Mouse (Mus musculus): ENCODE measurements around the gene Maz. TPM values are rescaled to one million over a fixed set of nuclear protein-coding genes. Genes with fewer than 3 reads are reported as not detected.

Maz gene
- polyA plus RNA-seq, 1 experiment from 2014 or later: 59.8 TPM

DNA sequence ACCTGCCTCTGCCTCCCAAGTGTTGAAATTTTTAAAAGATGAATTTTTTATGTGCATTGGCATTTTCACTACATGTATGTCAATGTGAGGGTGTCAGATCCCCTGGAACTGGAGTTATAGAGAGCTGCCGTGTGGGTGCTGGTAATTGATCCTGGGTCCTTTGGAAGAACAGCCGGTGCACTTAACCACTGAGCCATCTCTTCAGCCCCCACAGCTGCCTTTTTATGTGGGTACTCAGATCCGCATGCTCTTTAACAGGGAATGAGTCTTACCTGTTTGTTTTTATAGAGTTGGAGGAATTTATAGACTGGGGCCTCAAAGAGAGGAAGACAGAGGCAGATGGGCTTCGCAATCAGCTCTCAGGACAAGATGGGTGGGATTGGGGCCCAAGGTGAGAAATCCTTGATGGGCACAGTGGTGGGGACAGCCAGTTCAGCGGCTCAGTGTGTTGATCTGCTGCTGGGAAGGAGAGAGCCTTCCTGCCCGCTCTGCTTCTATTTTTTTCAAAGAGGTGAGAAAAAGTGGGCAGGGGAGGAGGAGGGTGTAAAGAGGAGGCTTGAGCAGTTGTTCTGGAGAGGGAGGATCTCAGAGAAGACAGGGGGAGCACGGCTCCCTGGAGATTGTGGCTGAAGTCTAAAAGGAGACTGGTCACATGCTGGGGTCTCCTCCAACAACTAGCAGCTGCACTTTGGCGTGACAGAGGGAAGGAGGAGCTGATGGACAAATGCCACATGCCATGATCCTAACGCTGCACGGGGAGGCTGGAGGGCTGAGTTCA is 42.0 kb downstream of the Maz start:
- H3K36me3 ChIP-seq: peaks cover 17% of the 10 kb centered on the region
- no peaks in the 10 kb centered on the region for H3K4me1 ChIP-seq (replicated peaks)
- WGBS: 69% methylated on average over 10 of the region's 10 CpGs
- H3K27me3 ChIP-seq: no peaks in the 10 kb centered on the region
- no peak overlapping the region for H3K4me3 ChIP-seq
- no peak overlapping the region for H3K27ac ChIP-seq
- H3K9me3 ChIP-seq: no peaks in the 10 kb centered on the region
- ATAC-seq (ENCODE audit: low FRiP score): no peak
- H3K9ac ChIP-seq: no peak overlapping the region
- no peak overlapping the region for H3K4me2 ChIP-seq

DNA sequence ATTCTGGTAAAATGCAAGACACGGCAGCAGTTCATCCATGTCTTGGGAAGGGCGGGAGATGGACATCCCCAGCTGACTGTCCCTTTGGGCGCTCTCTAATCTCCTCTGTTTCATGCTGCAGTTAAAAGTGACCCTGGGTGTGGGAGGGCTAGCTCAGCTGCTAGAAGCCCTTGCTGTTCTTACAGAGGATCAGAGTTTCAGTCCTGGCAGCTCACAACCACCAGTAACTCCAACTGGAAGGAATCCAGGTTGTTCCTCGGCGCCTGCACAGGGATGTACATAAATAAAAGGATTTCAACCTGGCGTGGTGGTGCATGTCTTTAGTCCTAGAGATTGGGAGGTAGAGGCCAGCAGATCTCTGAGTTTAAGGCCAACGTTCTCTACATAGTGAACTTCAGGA is 43.7 kb downstream of the Maz start:
- Histone ChIP-seq H3K9ac (no peak overlapping the region), H3K4me1 (replicated peaks) (peaks cover 5% of the 10 kb centered on the region; the same call in 1 of the 2 replicates), H3K27ac (no peak overlapping the region), H3K4me3 (no peak overlapping the region), H3K4me2 (no peak overlapping the region), H3K9me3 (no peaks in the 10 kb centered on the region), H3K27me3 (no peaks in the 10 kb centered on the region), H3K36me3 (peaks cover 34% of the 10 kb centered on the region)
- WGBS: 85% methylated on average over 7 of the region's 7 CpGs
- ATAC-seq (ENCODE audit: low FRiP score): no peak

DNA sequence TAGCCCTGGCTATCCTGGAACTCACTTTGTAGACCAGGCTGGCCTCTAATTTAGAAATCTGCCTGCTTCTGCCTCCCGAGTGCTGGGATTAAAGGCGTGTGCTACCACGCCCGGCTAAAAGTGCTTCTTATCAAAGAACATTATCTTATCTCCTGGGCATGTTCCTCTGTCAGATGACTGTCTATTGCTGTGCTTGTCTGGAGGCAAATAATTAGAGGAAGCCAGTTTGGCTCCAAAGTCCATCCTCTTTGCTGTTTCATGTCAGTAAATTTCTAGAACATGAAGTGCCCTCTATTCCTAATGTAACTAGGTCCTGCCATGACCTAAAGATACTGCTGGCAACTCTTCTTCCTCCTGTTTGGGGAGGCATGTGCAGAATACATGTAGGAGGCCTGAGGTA is 44.8 kb downstream of the Maz start:
- Histone ChIP-seq H3K9me3 (no peaks in the 10 kb centered on the region), H3K4me3 (no peak overlapping the region), H3K27me3 (no peaks in the 10 kb centered on the region), H3K4me2 (no peak overlapping the region), H3K27ac (no peak overlapping the region), H3K36me3 (peaks cover 38% of the 10 kb centered on the region), H3K9ac (no peak overlapping the region), H3K4me1 (replicated peaks) (peaks cover 15% of the 10 kb centered on the region)
- WGBS: 96% methylated on average over 4 of the region's 4 CpGs
- ATAC-seq (ENCODE audit: low FRiP score): no peak

DNA sequence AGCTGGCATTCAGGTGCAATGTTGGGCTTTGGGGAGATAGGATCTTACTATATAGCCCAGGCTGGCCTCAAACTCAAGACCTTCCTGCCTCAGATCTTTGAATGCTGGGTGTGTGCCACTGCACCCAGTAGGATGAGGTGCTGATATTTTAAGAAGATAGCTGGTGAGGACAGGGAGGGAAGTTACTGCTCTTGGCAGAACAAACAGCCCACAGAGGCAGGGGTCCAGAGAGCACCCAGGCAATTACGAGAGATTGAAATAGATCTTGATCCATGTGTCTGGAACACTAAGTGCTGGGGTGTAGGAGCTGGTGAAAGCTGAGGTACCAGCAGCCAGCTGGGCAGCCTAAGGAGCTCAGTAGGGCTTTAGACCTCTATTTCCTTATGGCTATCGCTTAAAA is 45.2 kb downstream of the Maz start:
- H3K4me2 ChIP-seq: no peak overlapping the region
- peaks cover 38% of the 10 kb centered on the region for H3K36me3 ChIP-seq
- H3K9me3 ChIP-seq: no peaks in the 10 kb centered on the region
- ATAC-seq (ENCODE audit: low FRiP score): no peak
- H3K9ac ChIP-seq: no peak overlapping the region
- H3K4me1 ChIP-seq (replicated peaks): peaks cover 17% of the 10 kb centered on the region
- WGBS: 85% methylated on average over 2 of the region's 2 CpGs
- no peaks in the 10 kb centered on the region for H3K27me3 ChIP-seq
- H3K4me3 ChIP-seq: no peak overlapping the region
- H3K27ac ChIP-seq: no peak overlapping the region

DNA sequence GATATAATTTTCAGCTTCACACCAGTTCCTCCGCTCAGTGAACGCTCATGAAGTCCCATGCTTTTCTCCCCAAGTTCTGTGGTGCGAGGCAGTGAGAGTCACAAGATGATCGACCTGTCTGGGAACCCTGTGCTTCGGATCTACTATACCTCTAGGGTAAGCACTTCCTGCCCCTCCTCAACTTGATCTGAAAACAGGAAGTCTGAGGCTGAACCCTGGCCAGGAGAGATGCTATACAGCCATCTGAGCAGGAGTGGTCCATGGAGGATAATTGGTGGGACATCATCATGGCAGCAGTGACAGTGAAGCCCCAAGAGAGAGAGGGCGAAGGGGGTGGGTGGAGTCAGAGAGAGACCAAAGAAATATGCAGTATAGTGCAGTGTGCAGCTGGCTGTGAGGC is 48.0 kb downstream of the Maz start:
- no peak for ATAC-seq (ENCODE audit: low FRiP score)
- Histone ChIP-seq H3K9ac (no peak overlapping the region), H3K9me3 (no peaks in the 10 kb centered on the region), H3K4me2 (no peak overlapping the region), H3K4me1 (replicated peaks) (peaks cover 23% of the 10 kb centered on the region), H3K4me3 (no peak overlapping the region), H3K27me3 (no peaks in the 10 kb centered on the region), H3K27ac (no peak overlapping the region), H3K36me3 (peaks cover 38% of the 10 kb centered on the region)
- 97% methylated on average over 6 of the region's 6 CpGs for WGBS

DNA sequence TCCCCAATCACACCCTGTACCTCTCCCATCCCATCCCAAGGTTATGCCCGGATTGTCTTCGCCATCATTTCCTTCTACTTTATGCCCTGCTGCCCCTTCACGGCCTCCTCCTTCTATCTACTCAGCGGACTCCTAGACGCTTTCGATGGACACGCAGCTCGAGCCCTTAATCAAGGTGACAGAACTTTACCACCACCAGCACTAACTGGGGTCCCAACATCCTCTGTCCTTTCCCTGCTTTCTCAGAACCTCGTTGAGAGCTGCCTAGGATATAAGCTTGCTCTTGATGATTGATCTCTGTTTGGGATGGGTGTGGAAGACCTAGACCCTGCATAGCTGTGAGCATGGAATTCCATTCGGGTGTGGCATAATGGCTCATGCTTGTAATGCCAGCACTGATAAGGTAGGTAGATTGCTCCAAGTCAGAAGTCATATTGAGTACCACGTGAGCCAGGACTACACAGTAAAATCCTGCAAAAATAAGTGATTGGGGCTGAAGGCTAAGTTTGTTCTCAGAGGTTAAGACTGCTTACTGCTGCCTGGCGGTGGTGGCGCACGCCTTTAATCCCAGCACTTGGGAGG is 49.9 kb downstream of the Maz start:
- H3K4me2 ChIP-seq: peak overlapping the region; percentile 93
- 0 out of 2 replicates have a peak, but pooled peaks have one; percentile 5 for ATAC-seq (ENCODE audit: low FRiP score)
- H3K9ac ChIP-seq: peak overlapping the region; percentile 98
- H3K27ac ChIP-seq: peak overlapping the region; percentile 93
- peaks cover 48% of the 10 kb centered on the region for H3K36me3 ChIP-seq
- H3K9me3 ChIP-seq: no peaks in the 10 kb centered on the region
- H3K4me1 ChIP-seq (replicated peaks): peaks cover 23% of the 10 kb centered on the region
- WGBS: 30% methylated on average over 14 of the region's 14 CpGs
- peak overlapping the region; percentile 98 for H3K4me3 ChIP-seq
- H3K27me3 ChIP-seq: no peaks in the 10 kb centered on the region

DNA sequence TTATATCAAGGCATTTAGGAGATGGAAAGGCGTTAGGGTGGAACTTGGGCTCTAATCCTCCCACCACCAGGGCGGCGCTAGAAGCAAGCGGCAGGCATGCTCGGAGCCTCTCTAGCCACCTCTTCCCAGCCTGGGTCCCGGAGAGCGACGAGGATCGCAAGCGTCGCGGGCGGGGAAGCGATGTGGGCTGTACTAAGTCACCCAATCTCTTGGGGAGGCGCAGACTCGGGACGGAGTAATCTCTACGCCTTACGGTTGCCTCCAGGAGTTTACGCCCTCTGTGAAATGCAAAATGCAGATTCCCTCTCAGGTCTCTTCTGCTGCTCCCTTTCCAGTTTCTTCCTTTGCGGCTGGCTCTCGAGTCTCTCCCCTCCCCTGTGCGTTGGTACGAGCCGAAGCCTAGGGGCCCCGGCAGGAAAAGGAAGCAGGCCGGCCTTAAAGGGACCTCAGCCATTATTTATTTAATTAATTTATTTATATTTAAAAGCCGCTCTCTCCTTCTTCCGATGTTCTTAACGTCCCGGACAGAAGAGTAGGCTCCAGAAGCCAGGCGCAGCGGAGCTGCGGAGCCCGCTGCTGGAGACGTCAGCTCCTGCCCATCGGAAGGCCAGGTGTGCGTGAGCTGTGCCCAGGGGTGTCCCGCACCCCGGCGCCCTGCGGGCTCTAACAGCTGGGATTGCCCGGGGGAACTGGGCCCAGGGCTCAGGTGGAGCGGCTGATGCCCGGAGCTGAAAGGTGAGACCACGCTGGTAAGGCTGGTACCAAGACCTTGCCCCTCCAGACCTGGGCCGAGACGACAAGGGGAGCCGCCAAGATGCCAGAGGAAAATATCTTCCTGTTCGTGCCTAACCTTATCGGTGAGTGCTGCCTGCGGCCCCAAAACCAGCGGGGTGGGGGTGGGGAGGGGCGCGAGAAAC is 50.6 kb downstream of the Maz start, which contains the start of gene Cdiptos:
Gene Cdiptos, minus strand, starts transcription at position 149 of the 917 bp plus-strand sequence.
- WGBS: 1% methylated on average over 55 of the region's 55 CpGs
- Histone ChIP-seq H3K4me1 (replicated peaks) (peaks cover 23% of the 10 kb centered on the region), H3K9ac (peak within 1 kb of the TSS; percentile 98), H3K27ac (peak within 1 kb of the TSS; percentile 93), H3K4me2 (peak within 1 kb of the TSS; percentile 93), H3K9me3 (no peaks in the 10 kb centered on the region), H3K36me3 (peaks cover 50% of the 10 kb centered on the region), H3K4me3 (peak within 1 kb of the TSS; percentile 98), H3K27me3 (no peaks in the 10 kb centered on the region)
- peak; percentile 94 for ATAC-seq (ENCODE audit: low FRiP score)

DNA sequence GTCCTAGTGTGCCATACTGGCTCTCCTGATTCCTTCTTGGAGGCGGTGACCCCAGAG is 51.1 kb downstream of the Maz start, which contains the start of gene Cdipt:
Gene Cdipt, plus strand, starts transcription at position 22 of the 57 bp plus-strand sequence.
- H3K4me1 ChIP-seq (replicated peaks): peaks cover 23% of the 10 kb centered on the region
- peaks cover 51% of the 10 kb centered on the region for H3K36me3 ChIP-seq
- no peaks in the 10 kb centered on the region for H3K9me3 ChIP-seq
- ATAC-seq (ENCODE audit: low FRiP score): no peak
- 6% methylated on average over 1 of the region's 1 CpGs for WGBS
- H3K4me2 ChIP-seq: peak within 1 kb of the TSS; percentile 93
- peak within 1 kb of the TSS; percentile 98 for H3K9ac ChIP-seq
- no peaks in the 10 kb centered on the region for H3K27me3 ChIP-seq
- peak within 1 kb of the TSS; percentile 98 for H3K4me3 ChIP-seq
- H3K27ac ChIP-seq: peak within 1 kb of the TSS; percentile 93

DNA sequence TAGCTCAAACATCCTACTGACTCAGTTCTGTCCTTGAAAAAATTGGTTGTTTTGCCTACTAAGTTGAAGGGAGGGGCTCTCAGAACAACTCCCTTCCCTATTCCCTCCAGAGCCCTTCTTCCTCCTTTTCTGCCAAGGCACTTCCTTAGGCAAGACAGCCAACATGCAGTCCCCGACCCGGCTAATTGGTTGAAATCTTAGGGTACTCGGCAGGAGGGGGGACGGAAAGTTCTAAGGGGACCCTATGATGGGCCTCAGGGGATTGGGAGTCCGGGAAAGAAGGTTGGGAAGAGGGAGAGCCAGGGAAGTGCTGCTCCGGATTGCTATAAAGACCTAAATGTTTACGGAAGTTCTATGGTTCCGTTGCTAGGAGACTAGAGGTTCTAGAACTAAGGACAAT is 51.3 kb downstream of the Maz start:
- peak overlapping the region; percentile 93; the same call in 1 of the 2 replicates for H3K27ac ChIP-seq
- H3K4me2 ChIP-seq: peak overlapping the region; percentile 93
- no peak; the same call in 1 of the 2 replicates for ATAC-seq (ENCODE audit: low FRiP score)
- 14% methylated on average over 8 of the region's 8 CpGs for WGBS
- H3K36me3 ChIP-seq: peaks cover 51% of the 10 kb centered on the region
- H3K4me3 ChIP-seq: peak overlapping the region; percentile 98
- H3K9ac ChIP-seq: peak overlapping the region; percentile 39; the same call in 1 of the 2 replicates
- H3K27me3 ChIP-seq: no peaks in the 10 kb centered on the region
- peaks cover 23% of the 10 kb centered on the region for H3K4me1 ChIP-seq (replicated peaks)
- H3K9me3 ChIP-seq: no peaks in the 10 kb centered on the region

Small RNA genes lying within 50 kb of the gene (microRNA-seq; reads per million reads assigned to microRNA genes)
- not detected for gene Gm44343

Other genes starting within 250 kb of the Maz start
- gene Tbx6, start 245.6 kb downstream of the Maz start, polyA plus RNA-seq (2015; fragmentation: Nextera tagmentation; extraction: Ambion mirVana): 0.32 and 0.84 TPM in 2 replicates
- 196 and 214 TPM in 2 replicates for gene Ppp4c, start 234.5 kb downstream of the Maz start, polyA plus RNA-seq (2015; fragmentation: Nextera tagmentation; extraction: Ambion mirVana)
- 52.1 and 55.6 TPM in 2 replicates for gene Fam57b, start 229.4 kb downstream of the Maz start, polyA plus RNA-seq (2015; fragmentation: Nextera tagmentation; extraction: Ambion mirVana)
- gene 4930451I11Rik, start 195.4 kb downstream of the Maz start, polyA plus RNA-seq (2015; fragmentation: Nextera tagmentation; extraction: Ambion mirVana): not detected in 2 replicates
- 7.1 and 9.3 TPM in 2 replicates for gene Doc2a, start 179.6 kb downstream of the Maz start, polyA plus RNA-seq (2015; fragmentation: Nextera tagmentation; extraction: Ambion mirVana)
- gene Hirip3, start 165.1 kb downstream of the Maz start, polyA plus RNA-seq (2015; fragmentation: Nextera tagmentation; extraction: Ambion mirVana): 20.2 and 25.7 TPM in 2 replicates
- 81.8 and 89.4 TPM in 2 replicates for gene Ino80e, start 164.7 kb downstream of the Maz start, polyA plus RNA-seq (2015; fragmentation: Nextera tagmentation; extraction: Ambion mirVana)
- 57.2 and 57.4 TPM in 2 replicates for gene Taok2, start 142.3 kb downstream of the Maz start, polyA plus RNA-seq (2015; fragmentation: Nextera tagmentation; extraction: Ambion mirVana)
- 26.3 and 28.4 TPM in 2 replicates for gene Tmem219, start 104.1 kb downstream of the Maz start, polyA plus RNA-seq (2015; fragmentation: Nextera tagmentation; extraction: Ambion mirVana)
- 98.7 and 101 TPM in 2 replicates for gene Kctd13, start 98.2 kb downstream of the Maz start, polyA plus RNA-seq (2015; fragmentation: Nextera tagmentation; extraction: Ambion mirVana)
- gene Asphd1, start 77.5 kb downstream of the Maz start, polyA plus RNA-seq (2015; fragmentation: Nextera tagmentation; extraction: Ambion mirVana): 6.1 and 6.4 TPM in 2 replicates
- gene Sez6l2, start 76.5 kb downstream of the Maz start, polyA plus RNA-seq (2015; fragmentation: Nextera tagmentation; extraction: Ambion mirVana): 32.7 and 36.7 TPM in 2 replicates
- 109 and 112 TPM in 2 replicates for gene Cdipt, start 51.1 kb downstream of the Maz start, polyA plus RNA-seq (2015; fragmentation: Nextera tagmentation; extraction: Ambion mirVana)
- 1.2 and 1.4 TPM in 2 replicates for gene Cdiptos, start 50.9 kb downstream of the Maz start, polyA plus RNA-seq (2015; fragmentation: Nextera tagmentation; extraction: Ambion mirVana)
- 4.5 and 5.2 TPM in 2 replicates for gene Mvp, start 12.4 kb downstream of the Maz start, polyA plus RNA-seq (2015; fragmentation: Nextera tagmentation; extraction: Ambion mirVana)
- 0.45 and 1.1 TPM in 2 replicates for gene Pagr1b, start 10.6 kb downstream of the Maz start, polyA plus RNA-seq (2015; fragmentation: Nextera tagmentation; extraction: Ambion mirVana)
- gene Pagr1a, start 9.7 kb downstream of the Maz start, polyA plus RNA-seq (2015; fragmentation: Nextera tagmentation; extraction: Ambion mirVana): 41.8 and 53.4 TPM in 2 replicates
- gene Gm42742, start 5.9 kb downstream of the Maz start, polyA plus RNA-seq (2015; fragmentation: Nextera tagmentation; extraction: Ambion mirVana): 66.8 and 73.4 TPM in 2 replicates
- gene Prrt2, start 5.8 kb downstream of the Maz start, polyA plus RNA-seq (2015; fragmentation: Nextera tagmentation; extraction: Ambion mirVana): 18.3 and 19.2 TPM in 2 replicates
- 30.2 and 32.6 TPM in 2 replicates for gene Kif22, start 15.4 kb upstream of the Maz start, polyA plus RNA-seq (2015; fragmentation: Nextera tagmentation; extraction: Ambion mirVana)
- not detected in 2 replicates for gene Zg16, start 60.3 kb upstream of the Maz start, polyA plus RNA-seq (2015; fragmentation: Nextera tagmentation; extraction: Ambion mirVana)
- 1.5 and 2.1 TPM in 2 replicates for gene AI467606, start 64.3 kb upstream of the Maz start, polyA plus RNA-seq (2015; fragmentation: Nextera tagmentation; extraction: Ambion mirVana)
- gene Qprt, start 95.2 kb upstream of the Maz start, polyA plus RNA-seq (2015; fragmentation: Nextera tagmentation; extraction: Ambion mirVana): 0.54 and 0.68 TPM in 2 replicates
- 0.06 and 0.09 TPM in 2 replicates for gene Spn, start 110.8 kb upstream of the Maz start, polyA plus RNA-seq (2015; fragmentation: Nextera tagmentation; extraction: Ambion mirVana)
- 83.1 and 84.6 TPM in 2 replicates for gene Cd2bp2, start 169.0 kb upstream of the Maz start, polyA plus RNA-seq (2015; fragmentation: Nextera tagmentation; extraction: Ambion mirVana)
- gene Tbc1d10b, start 181.4 kb upstream of the Maz start, polyA plus RNA-seq (2015; fragmentation: Nextera tagmentation; extraction: Ambion mirVana): 28.0 and 31.3 TPM in 2 replicates
- 11.0 and 15.5 TPM in 2 replicates for gene Mylpf, start 181.9 kb upstream of the Maz start, polyA plus RNA-seq (2015; fragmentation: Nextera tagmentation; extraction: Ambion mirVana)
- 58.8 and 61.9 TPM in 2 replicates for gene Zfp553, start 206.0 kb upstream of the Maz start, polyA plus RNA-seq (2015; fragmentation: Nextera tagmentation; extraction: Ambion mirVana)
- 21.8 and 23.1 TPM in 2 replicates for gene Sept1, start 206.1 kb upstream of the Maz start, polyA plus RNA-seq (2015; fragmentation: Nextera tagmentation; extraction: Ambion mirVana)
- 54.4 and 57.4 TPM in 2 replicates for gene Zfp771, start 217.2 kb upstream of the Maz start, polyA plus RNA-seq (2015; fragmentation: Nextera tagmentation; extraction: Ambion mirVana)
- 121 and 124 TPM in 2 replicates for gene Dctpp1, start 233.7 kb upstream of the Maz start, polyA plus RNA-seq (2015; fragmentation: Nextera tagmentation; extraction: Ambion mirVana)
- 59.7 and 60.7 TPM in 2 replicates for gene Sephs2, start 247.0 kb upstream of the Maz start, polyA plus RNA-seq (2015; fragmentation: Nextera tagmentation; extraction: Ambion mirVana)

Measured in hindbrain, embryonic 13.5 days (tissue).